Mouse (Mus musculus) liver, embryonic 15.5 days (tissue): Measurements from ENCODE around the gene Cox6b1. TPM values are rescaled to one million over a fixed set of nuclear protein-coding genes. Genes with fewer than 3 reads are reported as not detected.

Source experiments
- ATAC-seq: fragments of 200-750 bp; cut with Nextera tagmentation; 2 replicates; pipeline ENCODE4 v1.8.0; 2017; ENCODE audit warnings: moderate number of reproducible peaks, mild to moderate bottlenecking, moderate library complexity; ENCODE audit not compliant: insufficient read depth
- H3K27ac ChIP-seq: fragments of 300-500 bp; sonication (generic); replicated peaks from 2 replicates; pipeline ENCODE4 v1.5.1; 2015; ENCODE audit warnings: mild to moderate bottlenecking, inconsistent platforms
- H3K27me3 ChIP-seq: fragments of 300-500 bp; sonication (generic); 2 replicates; pipeline ENCODE4 v1.6.1; 2015; ENCODE audit warnings: mild to moderate bottlenecking, inconsistent platforms
- H3K36me3 ChIP-seq: fragments of 300-500 bp; sonication (generic); replicated peaks from 2 replicates; pipeline ENCODE4 v1.6.1; 2015; ENCODE audit warnings: moderate library complexity, mild to moderate bottlenecking, inconsistent platforms
- H3K4me1 ChIP-seq: fragments of 300-500 bp; sonication (generic); replicated peaks from 2 replicates; pipeline ENCODE4 v1.6.1; 2015; ENCODE audit warnings: inconsistent platforms
- H3K4me2 ChIP-seq: fragments of 300-500 bp; sonication (generic); 2 replicates; pipeline ENCODE4 v1.6.1; 2015; ENCODE audit warnings: moderate library complexity, mild to moderate bottlenecking, inconsistent platforms
- H3K4me3 ChIP-seq: fragments of 300-500 bp; sonication (generic); replicated peaks from 2 replicates; pipeline ENCODE4 v1.5.1; 2015; ENCODE audit warnings: mild to moderate bottlenecking, inconsistent platforms
- H3K9ac ChIP-seq: fragments of 300-500 bp; sonication (generic); 2 replicates; pipeline ENCODE4 v1.6.1; 2015; ENCODE audit warnings: moderate library complexity, mild to moderate bottlenecking, inconsistent platforms
- H3K9me3 ChIP-seq: fragments of 300-500 bp; sonication (generic); replicated peaks from 2 replicates; pipeline ENCODE4 v1.6.1; 2016; ENCODE audit warnings: inconsistent platforms
- WGBS: fragments of 180-500 bp; shearing (Covaris S2); methylation state at CpG from one replicate; pipeline ENCODE4 v1.1.7; 2015; ENCODE audit warnings: mixed read lengths; ENCODE audit not compliant: insufficient replicate concordance; 5-methylcytosine and 5-hydroxymethylcytosine counted together
- polyA plus RNA-seq: library from polyadenylated mRNA; unstranded; fragments of >200 nt; fragmentation: Nextera tagmentation; extraction: Ambion mirVana; gene quantifications from 2 replicates; pipeline ENCODE4 v1.2.1, GENCODE M21; 2015

Gene Cox6b1
- 514 and 565 TPM in 2 replicates for polyA plus RNA-seq

DNA sequence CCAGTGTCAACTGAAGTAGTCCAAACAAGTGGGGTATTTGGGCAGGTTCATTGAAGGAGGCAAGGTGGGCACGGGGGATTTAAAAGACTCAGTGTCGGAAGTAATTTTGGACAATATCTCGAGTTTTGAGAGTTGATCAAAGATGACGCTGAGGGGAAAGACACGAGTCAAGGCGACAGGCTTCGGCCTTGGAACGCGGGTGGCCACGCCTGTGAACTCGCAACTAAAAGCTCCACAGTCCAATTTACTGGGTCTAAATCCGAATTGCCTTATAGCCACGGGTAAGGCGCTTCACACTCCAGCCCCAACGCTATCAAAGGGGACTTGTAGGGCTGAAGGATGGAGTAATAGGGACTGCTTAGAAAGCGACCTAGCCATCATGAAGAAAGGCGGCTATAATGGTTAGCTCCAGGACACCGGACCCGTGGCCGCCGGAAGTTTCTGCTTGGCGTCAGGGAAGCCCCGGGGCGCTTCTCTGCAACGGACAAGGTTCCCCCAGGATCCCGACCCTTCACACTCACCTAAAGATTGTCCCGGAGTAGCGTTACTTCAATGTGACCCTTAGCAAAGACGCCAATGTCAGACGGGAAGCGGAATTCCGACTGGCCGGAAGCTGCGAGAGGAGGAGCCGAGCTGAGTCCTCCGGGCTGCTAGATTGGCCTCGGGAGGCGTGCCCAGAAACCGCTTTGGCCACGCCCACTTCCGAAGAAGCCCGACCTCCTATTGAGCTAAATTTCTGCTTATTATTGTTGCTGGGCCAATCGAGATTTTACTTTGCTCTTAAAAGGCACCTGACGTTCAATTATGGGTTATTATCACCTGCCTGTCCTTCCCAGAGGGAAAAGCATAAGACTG lies at the start of gene Cox6b1:
Cox6b1 (minus strand) TSS at position 622 of the 855 bp plus-strand sequence.
- WGBS: under 1% methylated on average over 44 of the region's 44 CpGs
- peak within 1 kb of the TSS; percentile 81 for H3K4me2 ChIP-seq
- H3K36me3 ChIP-seq: peaks cover 37% of the 10 kb centered on the region
- H3K4me1 ChIP-seq: peaks cover 29% of the 10 kb centered on the region
- peaks cover 24% of the 10 kb centered on the region for H3K27me3 ChIP-seq
- H3K9me3 ChIP-seq: no peaks in the 10 kb centered on the region
- peak within 1 kb of the TSS; percentile 83 for H3K9ac ChIP-seq
- ATAC-seq: peak; percentile 86
- H3K4me3 ChIP-seq: peak within 1 kb of the TSS; percentile 82
- peak within 1 kb of the TSS; percentile 69 for H3K27ac ChIP-seq

DNA sequence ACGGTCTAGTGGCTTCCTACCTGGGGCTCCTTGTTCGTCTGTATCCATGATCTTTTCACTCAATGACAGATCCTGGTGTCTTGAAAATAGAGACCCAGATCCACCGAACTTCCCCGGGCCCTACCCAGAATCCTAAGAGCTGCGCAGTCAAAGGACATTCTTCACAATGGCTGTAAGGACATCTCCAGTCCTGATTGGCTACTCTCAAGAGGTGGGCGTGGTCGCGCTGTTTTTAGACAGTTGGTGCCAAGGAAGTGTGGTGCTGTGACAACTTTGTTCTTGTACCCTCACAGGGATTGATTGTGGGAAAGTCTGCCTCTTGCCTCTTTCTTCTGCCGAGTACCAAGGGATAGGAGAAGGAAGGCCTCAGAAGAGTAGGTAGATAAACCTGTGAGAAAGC lies 45.5 kb upstream of the Cox6b1 start, which contains the start of gene Pmis2:
Pmis2 (minus strand) TSS at position 126 of the 400 bp plus-strand sequence.
- 0 out of 2 replicates have a peak, but pooled peaks cover 5% of the 10 kb centered on the region for H3K27me3 ChIP-seq
- no peak within 1 kb of the TSS for H3K4me2 ChIP-seq
- 57% methylated on average over 9 of the region's 9 CpGs for WGBS

DNA sequence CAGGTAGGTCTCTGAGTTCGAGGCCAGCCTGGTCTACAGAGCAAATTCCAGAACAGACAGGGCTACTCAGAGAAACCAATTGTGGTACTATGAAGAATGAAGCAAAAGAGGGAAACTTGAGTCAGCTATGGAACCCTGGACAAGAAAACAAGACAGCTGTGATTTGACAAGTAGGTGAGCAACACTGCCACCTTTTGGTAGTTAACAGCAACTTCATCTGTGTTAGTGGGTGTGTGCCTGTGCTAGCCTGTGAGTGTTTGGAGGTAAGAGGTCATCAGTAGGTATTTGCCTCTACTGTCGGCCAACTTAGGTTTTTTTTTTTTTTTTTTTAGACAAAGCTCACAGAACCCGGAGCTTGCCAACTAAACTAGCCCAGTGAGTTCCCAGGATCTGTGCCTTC lies 43.3 kb upstream of the Cox6b1 start:
- Histone ChIP-seq H3K4me1 (peaks cover 13% of the 10 kb centered on the region), H3K36me3 (no peaks in the 10 kb centered on the region), H3K27ac (no peak overlapping the region), H3K4me3 (no peak overlapping the region), H3K9me3 (no peaks in the 10 kb centered on the region), H3K9ac (no peak overlapping the region), H3K27me3 (0 out of 2 replicates have a peak, but pooled peaks cover 8% of the 10 kb centered on the region), H3K4me2 (no peak overlapping the region)
- WGBS: 32% methylated on average over 3 of the region's 3 CpGs
- ATAC-seq: no peak

More for the DNA sequence above, 45.5 kb upstream of the Cox6b1 start, which contains the start of gene Pmis2:
- no peak for ATAC-seq
- Histone ChIP-seq H3K36me3 (no peaks in the 10 kb centered on the region), H3K27ac (no peak within 1 kb of the TSS), H3K4me3 (no peak within 1 kb of the TSS), H3K9me3 (no peaks in the 10 kb centered on the region), H3K9ac (no peak within 1 kb of the TSS), H3K4me1 (no peaks in the 10 kb centered on the region)

DNA sequence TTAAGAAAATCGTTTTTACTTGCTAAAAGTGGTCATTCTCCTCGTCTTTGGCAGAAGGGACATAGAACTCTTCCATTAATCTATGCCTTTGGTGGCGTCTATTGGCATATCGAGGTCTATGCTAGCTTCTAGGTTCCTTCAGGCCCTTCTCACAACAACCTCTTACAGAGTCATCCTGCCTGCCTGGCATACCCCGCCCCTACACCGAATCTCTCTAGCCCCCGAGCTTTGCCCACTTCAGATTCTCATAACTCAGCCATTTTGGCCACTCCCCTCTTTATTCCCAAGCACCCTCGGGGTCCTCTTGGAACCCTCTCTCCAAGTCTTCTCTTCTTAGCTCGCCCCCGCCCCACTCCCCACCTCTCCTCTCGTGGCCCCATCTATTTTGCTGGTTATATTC lies 39.4 kb upstream of the Cox6b1 start:
- WGBS: 7% methylated on average over 11 of the region's 11 CpGs
- H3K4me3 ChIP-seq: peak overlapping the region; percentile 88
- H3K9me3 ChIP-seq: no peaks in the 10 kb centered on the region
- H3K4me2 ChIP-seq: peak overlapping the region; percentile 86
- H3K27ac ChIP-seq: peak overlapping the region; percentile 74; the same call in 1 of the 2 replicates
- H3K4me1 ChIP-seq: peaks cover 29% of the 10 kb centered on the region
- peak overlapping the region; percentile 89 for H3K9ac ChIP-seq
- H3K27me3 ChIP-seq: 0 out of 2 replicates have a peak, but pooled peaks cover 8% of the 10 kb centered on the region
- H3K36me3 ChIP-seq: peaks cover 29% of the 10 kb centered on the region
- peak; percentile 40; the same call in 1 of the 2 replicates for ATAC-seq

DNA sequence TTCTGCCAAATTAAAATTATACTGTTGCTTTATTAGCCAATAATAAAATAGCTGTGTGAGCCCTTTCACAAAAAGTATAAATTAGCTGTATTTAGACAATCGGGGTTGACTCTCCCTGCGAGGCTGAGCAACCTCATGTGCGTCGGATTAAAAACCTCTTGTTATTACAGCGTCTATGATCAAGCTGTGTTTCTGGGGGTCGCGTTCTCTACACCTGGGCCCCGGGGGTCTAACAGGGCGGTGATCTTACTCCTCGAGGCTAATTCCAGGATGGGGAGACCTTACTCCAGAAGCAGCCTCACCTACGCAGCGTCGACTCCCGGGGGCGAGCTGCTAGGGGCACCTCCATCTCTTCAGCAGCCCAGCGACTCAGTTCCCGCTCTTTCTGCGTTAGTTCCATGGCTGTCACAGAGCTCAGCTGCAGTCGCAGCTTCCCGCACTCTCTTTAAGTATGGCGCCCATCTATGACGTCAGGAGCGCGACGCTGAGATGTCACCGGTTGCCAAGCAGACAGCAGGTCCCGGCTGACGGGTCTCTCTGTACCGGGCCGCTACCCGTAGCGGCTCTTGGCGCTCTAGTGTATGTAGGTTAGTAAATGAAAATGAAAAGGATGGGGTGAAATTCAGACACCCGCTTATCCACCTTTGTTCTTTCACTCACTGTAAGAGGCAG lies 38.7 kb upstream of the Cox6b1 start, which contains the start of gene Haus5:
Haus5 (minus strand) TSS at position 466 of the 672 bp plus-strand sequence.
- peak within 1 kb of the TSS; percentile 86 for H3K4me2 ChIP-seq
- H3K9ac ChIP-seq: peak within 1 kb of the TSS; percentile 89
- H3K27me3 ChIP-seq: 0 out of 2 replicates have a peak, but pooled peaks cover 8% of the 10 kb centered on the region
- peaks cover 29% of the 10 kb centered on the region for H3K4me1 ChIP-seq
- peaks cover 35% of the 10 kb centered on the region for H3K36me3 ChIP-seq
- peak within 1 kb of the TSS; percentile 88 for H3K4me3 ChIP-seq
- H3K9me3 ChIP-seq: no peaks in the 10 kb centered on the region
- ATAC-seq: peak; percentile 91
- WGBS: under 1% methylated on average over 34 of the region's 34 CpGs
- H3K27ac ChIP-seq: peak within 1 kb of the TSS; percentile 74

DNA sequence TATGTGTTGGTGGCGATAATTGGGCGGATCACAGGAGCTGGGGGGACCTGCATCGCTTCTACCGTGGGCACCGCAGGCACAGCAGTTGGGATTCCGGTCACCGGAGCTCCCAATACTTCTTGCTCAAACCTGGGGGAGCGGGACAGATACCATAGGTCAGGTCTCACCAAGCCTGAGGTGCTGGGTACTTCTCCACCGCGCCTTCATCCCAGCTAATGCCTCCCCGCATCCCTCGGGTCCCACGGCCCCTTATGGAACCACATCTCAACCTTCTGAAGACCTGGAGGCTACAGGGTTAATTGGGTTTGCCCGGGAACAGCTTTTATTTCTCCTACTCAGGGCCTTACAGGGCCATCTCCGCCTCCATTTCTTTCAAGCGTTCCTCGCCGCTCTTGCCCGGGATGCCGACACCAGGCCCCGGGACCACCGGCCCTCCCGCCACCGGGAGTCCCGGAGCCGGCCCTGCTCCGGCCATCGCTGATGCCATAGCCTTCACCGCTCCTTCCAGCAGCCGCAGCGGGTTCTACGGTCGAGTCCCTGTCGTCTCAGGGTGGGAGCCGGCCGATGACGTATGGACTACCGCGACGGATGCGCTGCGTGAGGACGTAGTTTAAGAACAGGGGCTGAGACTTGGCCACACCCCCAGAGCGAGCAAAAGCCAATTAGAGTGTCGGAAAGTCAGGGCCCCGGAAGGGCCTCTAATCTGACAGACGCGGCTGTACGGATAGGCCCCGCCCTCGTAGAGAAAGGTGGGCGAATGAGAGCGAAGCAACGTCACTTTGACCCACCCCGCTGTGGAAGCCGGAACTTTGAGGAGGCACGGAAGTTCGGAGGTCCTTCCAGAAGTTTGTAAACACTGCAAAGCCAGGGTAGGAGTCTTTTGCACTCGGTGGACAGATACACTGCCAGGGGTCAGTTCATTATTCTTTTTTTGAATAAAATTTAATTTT lies 23.9 kb upstream of the Cox6b1 start, which contains the start of gene Rbm42:
Rbm42 (minus strand) TSS at position 727 of the 950 bp plus-strand sequence.
- peak; percentile 98 for ATAC-seq
- Histone ChIP-seq H3K27me3 (no peaks in the 10 kb centered on the region), H3K4me1 (peaks cover 16% of the 10 kb centered on the region), H3K4me3 (peak within 1 kb of the TSS; percentile 69), H3K36me3 (peaks cover 73% of the 10 kb centered on the region), H3K27ac (peak within 1 kb of the TSS; percentile 78), H3K4me2 (peak within 1 kb of the TSS; percentile 82), H3K9ac (peak within 1 kb of the TSS; percentile 77), H3K9me3 (no peaks in the 10 kb centered on the region)
- WGBS: 1% methylated on average over 59 of the region's 59 CpGs

DNA sequence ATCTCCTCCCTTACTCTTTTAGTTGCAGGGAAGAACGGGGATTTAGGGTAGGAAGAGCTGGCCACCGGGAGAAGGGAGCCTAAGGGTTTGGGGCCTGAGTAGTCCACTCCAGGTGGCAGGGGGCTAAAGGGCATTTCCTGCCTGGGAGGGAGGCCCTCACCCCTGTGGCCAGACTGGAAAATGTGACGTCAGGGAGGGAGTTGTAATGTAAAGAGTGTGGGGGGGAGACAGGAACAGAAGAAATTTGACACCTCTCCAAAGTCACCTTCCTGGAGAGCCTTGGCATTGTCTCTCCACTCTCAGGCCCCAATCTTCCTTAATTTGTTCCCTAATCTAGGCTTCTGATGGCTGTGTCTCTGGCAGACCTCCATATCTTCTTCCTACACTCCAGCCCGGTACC lies 13.1 kb upstream of the Cox6b1 start:
- Histone ChIP-seq H3K36me3 (peaks cover 38% of the 10 kb centered on the region), H3K9me3 (no peaks in the 10 kb centered on the region), H3K4me2 (no peak overlapping the region), H3K9ac (no peak overlapping the region), H3K27ac (no peak overlapping the region), H3K27me3 (peaks cover 46% of the 10 kb centered on the region), H3K4me3 (no peak overlapping the region), H3K4me1 (peaks cover 12% of the 10 kb centered on the region)
- ATAC-seq: no peak
- WGBS: 21% methylated on average over 4 of the region's 4 CpGs

DNA sequence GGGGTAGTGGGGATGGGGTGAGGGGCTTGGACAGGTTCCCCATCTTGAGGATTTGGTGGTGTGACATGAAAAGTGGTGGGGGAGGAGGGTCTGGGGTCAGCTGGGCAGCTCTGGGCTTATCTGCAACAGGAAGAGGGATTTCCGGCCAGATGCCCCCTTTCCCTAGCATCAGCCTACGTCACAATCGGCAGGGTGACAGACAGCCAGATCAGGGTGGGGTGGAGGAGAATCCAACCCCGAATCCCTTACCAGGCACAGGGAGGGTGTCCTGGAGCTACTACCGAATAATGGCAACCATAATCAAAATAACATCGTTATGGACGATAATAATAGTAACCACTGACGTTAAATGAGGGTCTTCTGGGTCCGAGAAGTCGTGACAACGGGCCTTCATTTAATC lies 10.4 kb upstream of the Cox6b1 start:
- H3K4me3 ChIP-seq: no peak overlapping the region
- no peak overlapping the region for H3K9ac ChIP-seq
- H3K27ac ChIP-seq: no peak overlapping the region
- H3K9me3 ChIP-seq: no peaks in the 10 kb centered on the region
- ATAC-seq: no peak
- WGBS: 19% methylated on average over 11 of the region's 11 CpGs
- no peak overlapping the region for H3K4me2 ChIP-seq
- H3K27me3 ChIP-seq: peaks cover 72% of the 10 kb centered on the region
- H3K36me3 ChIP-seq: peaks cover 12% of the 10 kb centered on the region
- peaks cover 13% of the 10 kb centered on the region for H3K4me1 ChIP-seq

DNA sequence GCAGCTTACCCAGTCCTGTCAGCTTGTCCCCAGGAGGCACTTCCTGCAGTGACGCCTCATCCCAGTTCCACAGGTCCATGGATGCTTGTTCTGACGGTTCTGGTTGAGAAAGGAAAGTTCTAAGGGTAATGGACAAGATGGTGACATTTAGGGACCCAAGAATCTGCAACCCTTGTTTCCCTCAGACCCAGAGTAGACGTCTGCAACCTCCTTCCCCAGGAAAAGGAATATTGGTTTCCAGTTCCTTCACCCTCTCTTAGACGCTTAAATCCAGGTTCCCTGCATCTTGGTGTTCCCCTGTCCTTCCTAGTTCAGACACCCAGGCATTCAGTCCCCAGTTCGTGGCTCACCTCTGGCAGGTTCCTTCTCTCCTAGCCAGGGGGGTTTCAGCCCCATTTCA lies 9.8 kb upstream of the Cox6b1 start, which contains the start of gene Etv2:
Etv2 (minus strand) TSS at position 101 of the 400 bp plus-strand sequence.
- Histone ChIP-seq H3K4me2 (peak within 1 kb of the TSS; percentile 51), H3K36me3 (peaks cover 5% of the 10 kb centered on the region), H3K9ac (no peak within 1 kb of the TSS), H3K4me1 (peaks cover 13% of the 10 kb centered on the region), H3K27ac (no peak within 1 kb of the TSS), H3K9me3 (no peaks in the 10 kb centered on the region), H3K27me3 (peaks cover 78% of the 10 kb centered on the region), H3K4me3 (no peak within 1 kb of the TSS; the same call in 1 of the 2 replicates)
- WGBS: 3% methylated on average over 5 of the region's 5 CpGs
- ATAC-seq: no peak

DNA sequence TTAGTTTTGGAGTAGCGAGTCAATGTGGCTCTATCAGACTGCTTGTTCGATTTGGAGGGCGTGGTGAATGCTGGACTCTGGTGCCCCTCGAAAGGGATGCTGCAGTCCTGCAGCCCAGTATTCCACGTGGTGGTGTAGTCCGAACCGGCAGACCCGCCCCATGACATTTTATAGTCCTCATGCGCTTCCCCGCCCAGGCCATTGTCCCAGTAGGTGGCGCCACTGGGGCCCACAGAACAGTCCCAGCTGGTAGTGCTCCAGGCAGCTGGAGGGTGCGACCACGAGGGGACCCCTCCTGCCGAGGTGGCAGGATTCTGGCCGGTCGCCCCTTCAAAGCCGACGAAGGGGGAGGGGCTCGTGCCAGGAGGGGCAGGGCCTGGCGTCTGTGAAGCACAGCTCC lies 8.7 kb upstream of the Cox6b1 start:
- 0 out of 2 replicates have a peak, but pooled peaks have one; percentile 34 for ATAC-seq
- peaks cover 13% of the 10 kb centered on the region for H3K4me1 ChIP-seq
- H3K4me3 ChIP-seq: no peak overlapping the region; the same call in 1 of the 2 replicates
- no peaks in the 10 kb centered on the region for H3K36me3 ChIP-seq
- no peaks in the 10 kb centered on the region for H3K9me3 ChIP-seq
- no peak overlapping the region for H3K27ac ChIP-seq
- peaks cover 89% of the 10 kb centered on the region for H3K27me3 ChIP-seq
- 2% methylated on average over 20 of the region's 20 CpGs for WGBS
- H3K4me2 ChIP-seq: peak overlapping the region; percentile 51
- H3K9ac ChIP-seq: no peak overlapping the region
